Mouse (Mus musculus) lung, embryonic 14.5 days (tissue): ENCODE data around the gene Klhl9. TPM values are rescaled to one million over a fixed set of nuclear protein-coding genes. Genes with fewer than 3 reads are reported as not detected.
A peak's percentile ranks its signal among the peaks of the same experiment; 100 is the strongest.

Experiments
- ATAC-seq: fragments of 200-750 bp; cut with Nextera tagmentation; 2 replicates; pipeline ENCODE4 v1.8.0; 2017; ENCODE audit warnings: mild to moderate bottlenecking, moderate TSS enrichment, moderate library complexity; ENCODE audit not compliant: insufficient read depth
- DNase-seq: peaks from one replicate; pipeline ENCODE4 v3.0.0-alpha.2; 2015
- H3K27ac ChIP-seq: fragments of 300-500 bp; sonication (generic); 2 replicates; pipeline ENCODE4 v1.5.1; 2014; ENCODE audit warnings: low read depth, mild to moderate bottlenecking, moderate library complexity
- H3K27me3 ChIP-seq: fragments of 300-500 bp; sonication (generic); 2 replicates; pipeline ENCODE4 v1.6.1; 2014; ENCODE audit warnings: low read length, control low read depth; ENCODE audit not compliant: insufficient read depth
- H3K36me3 ChIP-seq: fragments of 300-500 bp; sonication (generic); 2 replicates; pipeline ENCODE4 v1.6.1; 2014; ENCODE audit warnings: control low read depth; ENCODE audit not compliant: insufficient read depth
- H3K4me1 ChIP-seq: fragments of 300-500 bp; sonication (generic); 2 replicates; pipeline ENCODE4 v1.6.1; 2014; ENCODE audit warnings: antibody characterized with exemption, control low read depth; ENCODE audit not compliant: insufficient read depth
- H3K4me2 ChIP-seq: fragments of 300-500 bp; sonication (generic); 2 replicates; pipeline ENCODE4 v1.6.1; 2014; ENCODE audit warnings: mild to moderate bottlenecking
- H3K4me3 ChIP-seq: fragments of 300-500 bp; sonication (generic); 2 replicates; pipeline ENCODE4 v1.5.1; 2014; ENCODE audit warnings: low read depth, low read length
- H3K9ac ChIP-seq: fragments of 300-500 bp; sonication (generic); 2 replicates; pipeline ENCODE4 v1.6.1; 2014
- H3K9me3 ChIP-seq: fragments of 300-500 bp; sonication (generic); 2 replicates; pipeline ENCODE4 v1.6.1; 2016; ENCODE audit warnings: low read depth, low read length, control low read depth
- CTCF ChIP-seq: IDR thresholded peaks from 2 replicates; pipeline ENCODE4 v1.5.1; 2016; ENCODE audit warnings: antibody characterized with exemption, low read depth
- WGBS: fragments of 180-500 bp; shearing (Covaris S2); extraction: QIAGEN DNeasy Blood & Tissue Kit; methylation state at CpG from one replicate; pipeline ENCODE4 v1.1.7; 2014; 5-methylcytosine and 5-hydroxymethylcytosine counted together
- polyA plus RNA-seq: library from polyadenylated mRNA; unstranded; fragments of >200 nt; fragmentation: Nextera tagmentation; extraction: Ambion mirVana; gene quantifications from 2 replicates; pipeline ENCODE4 v1.2.1, GENCODE M21; 2014

The Klhl9 gene
- polyA plus RNA-seq, 1 experiment from 2014 or later, result 117 TPM

- Histone ChIP-seq H3K4me3 (no peak overlapping the region), H3K27ac (no peak overlapping the region), H3K9me3 (no peaks in the 10 kb centered on the region), H3K27me3 (no peaks in the 10 kb centered on the region), H3K36me3 (no peaks in the 10 kb centered on the region), H3K4me2 (no peak overlapping the region), H3K4me1 (no peaks in the 10 kb centered on the region), H3K9ac (no peak overlapping the region)
- TF ChIP-seq CTCF, result peak; percentile 99
- WGBS, result 22% methylated on average over 3 of the region's 3 CpGs
- peak; percentile 89 for ATAC-seq
- DNase-seq, result peak; percentile 90
These were observed 25.9 kb downstream of the Klhl9 start for GRCm38 (mm10) chr4:88696237-88696884.

GRCm38 (mm10) chr4:88693392-88693791, 28.9 kb downstream of the Klhl9 start:
- WGBS, result 73% methylated on average over 2 of the region's 2 CpGs
- H3K9ac ChIP-seq, result no peak overlapping the region
- H3K4me2 ChIP-seq, result no peak overlapping the region
- no peak overlapping the region for H3K27ac ChIP-seq
- no peak for TF ChIP-seq CTCF
- no peaks in the 10 kb centered on the region for H3K27me3 ChIP-seq
- H3K36me3 ChIP-seq, result no peaks in the 10 kb centered on the region
- DNase-seq, result no peak
- no peaks in the 10 kb centered on the region for H3K9me3 ChIP-seq
- H3K4me3 ChIP-seq, result no peak overlapping the region
- ATAC-seq, result no peak
- H3K4me1 ChIP-seq, result no peaks in the 10 kb centered on the region

- Histone ChIP-seq H3K4me3 (no peak overlapping the region), H3K36me3 (no peaks in the 10 kb centered on the region), H3K27me3 (no peaks in the 10 kb centered on the region), H3K9me3 (no peaks in the 10 kb centered on the region), H3K4me1 (no peaks in the 10 kb centered on the region), H3K4me2 (no peak overlapping the region), H3K27ac (no peak overlapping the region), H3K9ac (no peak overlapping the region)
- TF ChIP-seq CTCF, result no peak
- ATAC-seq (no peak), DNase-seq (no peak)
- 68% methylated on average over 1 of the region's 1 CpGs for WGBS
These were observed 29.7 kb downstream of the Klhl9 start for GRCm38 (mm10) chr4:88692537-88692936.

- Histone ChIP-seq H3K36me3 (no peaks in the 10 kb centered on the region), H3K4me2 (no peak within 1 kb of the TSS), H3K9me3 (no peaks in the 10 kb centered on the region), H3K27me3 (no peaks in the 10 kb centered on the region), H3K9ac (no peak within 1 kb of the TSS), H3K27ac (no peak within 1 kb of the TSS), H3K4me1 (no peaks in the 10 kb centered on the region), H3K4me3 (no peak within 1 kb of the TSS)
- ATAC-seq, result no peak
- no peak for TF ChIP-seq CTCF
- 52% methylated on average over 2 of the region's 2 CpGs for WGBS
- no peak for DNase-seq
These were observed 31.0 kb downstream of the Klhl9 start, which contains the start of gene Ifnab for GRCm38 (mm10) chr4:88691259-88691658. TSS of gene Ifnab (minus strand) at chr4:88691359.

- no peaks in the 10 kb centered on the region for H3K4me1 ChIP-seq
- no peaks in the 10 kb centered on the region for H3K36me3 ChIP-seq
- no peak within 1 kb of the TSS for H3K4me2 ChIP-seq
- H3K4me3 ChIP-seq, result no peak within 1 kb of the TSS
- TF ChIP-seq CTCF, result no peak
- 80% methylated on average over 1 of the region's 1 CpGs for WGBS
- H3K9ac ChIP-seq, result no peak within 1 kb of the TSS
- H3K27me3 ChIP-seq, result no peaks in the 10 kb centered on the region
- H3K27ac ChIP-seq, result no peak within 1 kb of the TSS
- DNase-seq (no peak), ATAC-seq (no peak)
- no peaks in the 10 kb centered on the region for H3K9me3 ChIP-seq
These were observed 38.5 kb downstream of the Klhl9 start, which contains the start of gene Ifna2 for GRCm38 (mm10) chr4:88683812-88684211. TSS of gene Ifna2 (minus strand) at chr4:88683912.

- no peak for DNase-seq
- Histone ChIP-seq H3K4me1 (no peaks in the 10 kb centered on the region), H3K4me3 (no peak overlapping the region), H3K9ac (no peak overlapping the region), H3K27ac (no peak overlapping the region), H3K9me3 (no peaks in the 10 kb centered on the region), H3K27me3 (no peaks in the 10 kb centered on the region), H3K36me3 (no peaks in the 10 kb centered on the region), H3K4me2 (no peak overlapping the region)
- 30% methylated on average over 3 of the region's 3 CpGs for WGBS
- no peak for ATAC-seq
- no peak for TF ChIP-seq CTCF
These were observed 40.9 kb downstream of the Klhl9 start for GRCm38 (mm10) chr4:88681353-88681752.

- H3K36me3 ChIP-seq, result no peaks in the 10 kb centered on the region
- no peaks in the 10 kb centered on the region for H3K4me1 ChIP-seq
- no peaks in the 10 kb centered on the region for H3K27me3 ChIP-seq
- H3K9ac ChIP-seq, result no peak overlapping the region
- H3K4me3 ChIP-seq, result no peak overlapping the region
- ATAC-seq, result no peak
- no peak overlapping the region for H3K4me2 ChIP-seq
- TF ChIP-seq CTCF, result peak; percentile 61
- no peak overlapping the region for H3K27ac ChIP-seq
- 42% methylated on average over 8 of the region's 8 CpGs for WGBS
- DNase-seq, result peak; percentile 75
- no peaks in the 10 kb centered on the region for H3K9me3 ChIP-seq
These were observed 41.9 kb downstream of the Klhl9 start for GRCm38 (mm10) chr4:88680362-88680761.
